Mouse (Mus musculus) retina, embryonic 14.5 days (tissue): ENCODE measurements around the gene Esam.

Source experiments
- DNase-seq: peaks from one replicate; pipeline ENCODE4 v3.0.0-alpha.2; 2015; ENCODE audit warnings: low spot score

Esam gene

GRCm38 (mm10) chr9:37527396-37528224 is at the start of gene Esam:
Esam (plus strand) TSS chr9:37528078.
- no peak for DNase-seq

GRCm38 (mm10) chr9:37485146-37485545 is 42.7 kb upstream of the Esam start:
- DNase-seq, result no peak

GRCm38 (mm10) chr9:37488041-37488440 is 39.8 kb upstream of the Esam start:
- no peak for DNase-seq

- peak; percentile 89 for DNase-seq
These were observed 39.1 kb upstream of the Esam start, which contains the start of gene Msantd2 for GRCm38 (mm10) chr9:37488611-37489396. Msantd2 (plus strand) TSS chr9:37489319.

- DNase-seq, result peak; percentile 65
These were observed 38.3 kb upstream of the Esam start for GRCm38 (mm10) chr9:37489446-37490120.

GRCm38 (mm10) chr9:37495761-37496160 is 32.1 kb upstream of the Esam start:
- DNase-seq, result no peak

- DNase-seq, result no peak
These were observed 31.6 kb upstream of the Esam start for GRCm38 (mm10) chr9:37496325-37496724.

GRCm38 (mm10) chr9:37500201-37500600 is 27.7 kb upstream of the Esam start:
- no peak for DNase-seq

- no peak for DNase-seq
These were observed 26.7 kb upstream of the Esam start for GRCm38 (mm10) chr9:37501170-37501569.

- DNase-seq, result no peak
These were observed 23.5 kb upstream of the Esam start for GRCm38 (mm10) chr9:37504348-37504747.

- no peak for DNase-seq
These were observed 21.9 kb upstream of the Esam start for GRCm38 (mm10) chr9:37506023-37506422.

- no peak for DNase-seq
These were observed 15.8 kb upstream of the Esam start for GRCm38 (mm10) chr9:37512097-37512496.

- DNase-seq, result no peak
These were observed 13.4 kb upstream of the Esam start for GRCm38 (mm10) chr9:37514456-37514855.

- no peak for DNase-seq
These were observed 10.4 kb upstream of the Esam start for GRCm38 (mm10) chr9:37517467-37517866.

- DNase-seq, result no peak
These were observed 8.9 kb upstream of the Esam start for GRCm38 (mm10) chr9:37518991-37519390.

GRCm38 (mm10) chr9:37519995-37520394 is 7.9 kb upstream of the Esam start:
- DNase-seq, result no peak

- DNase-seq, result no peak
These were observed 2.4 kb upstream of the Esam start for GRCm38 (mm10) chr9:37525461-37525860.

- no peak for DNase-seq
These were observed 1.2 kb upstream of the Esam start for GRCm38 (mm10) chr9:37526443-37527395.

- DNase-seq, result no peak
These were observed 520 bp downstream of the Esam start for GRCm38 (mm10) chr9:37528225-37528970.

GRCm38 (mm10) chr9:37530031-37530887 is 2.4 kb downstream of the Esam start:
- DNase-seq, result peak; percentile 47
